Mouse (Mus musculus) hindbrain, embryonic 10.5 days (tissue): ENCODE measurements around the gene Hist1h1b. TPM values are rescaled to one million over a fixed set of nuclear protein-coding genes. Genes with fewer than 3 reads are reported as not detected.
A peak's percentile ranks its signal among the peaks of the same experiment; 100 is the strongest.
"Not testable (repeated sequence)": the region's sequence is repeated elsewhere in the genome, so short reads cannot be mapped to it uniquely, and the experiment has no call there.

Experiments
- DNase-seq: peaks from one replicate; pipeline ENCODE4 v3.0.0-alpha.2; 2017; ENCODE audit warnings: low spot score
- H3K27ac ChIP-seq: fragments of 300-500 bp; sonication (generic); 2 replicates; pipeline ENCODE4 v1.5.1; 2016; ENCODE audit warnings: mild to moderate bottlenecking, moderate library complexity
- H3K27me3 ChIP-seq: fragments of 300-500 bp; sonication (generic); 2 replicates; pipeline ENCODE4 v1.6.1; 2016; ENCODE audit warnings: mild to moderate bottlenecking; ENCODE audit not compliant: poor library complexity, insufficient read depth, severe bottlenecking
- H3K36me3 ChIP-seq: fragments of 300-500 bp; sonication (generic); 2 replicates; pipeline ENCODE4 v1.6.1; 2016; ENCODE audit warnings: mild to moderate bottlenecking, moderate library complexity
- H3K4me1 ChIP-seq: fragments of 300-500 bp; sonication (generic); replicated peaks from 2 replicates; pipeline ENCODE4 v1.6.1; 2016; ENCODE audit warnings: mild to moderate bottlenecking
- H3K4me3 ChIP-seq: fragments of 300-500 bp; sonication (generic); 2 replicates; pipeline ENCODE4 v1.5.1; 2016; ENCODE audit warnings: mild to moderate bottlenecking, moderate library complexity
- H3K9me3 ChIP-seq: fragments of 300-500 bp; sonication (generic); 2 replicates; pipeline ENCODE4 v1.6.1; 2016; ENCODE audit warnings: mild to moderate bottlenecking, moderate library complexity
- WGBS: fragments of 180-500 bp; shearing (Covaris S2); methylation state at CpG from one replicate; pipeline ENCODE4 v1.1.7; 2016; 5-methylcytosine and 5-hydroxymethylcytosine counted together
- polyA plus RNA-seq: library from polyadenylated mRNA; unstranded; fragments of >200 nt; fragmentation: Nextera tagmentation; extraction: Ambion mirVana; gene quantifications from 2 replicates; pipeline ENCODE4 v1.2.1, GENCODE M21; 2016

Hist1h1b gene
- polyA plus RNA-seq: 39.0 and 41.1 TPM in 2 replicates

DNA sequence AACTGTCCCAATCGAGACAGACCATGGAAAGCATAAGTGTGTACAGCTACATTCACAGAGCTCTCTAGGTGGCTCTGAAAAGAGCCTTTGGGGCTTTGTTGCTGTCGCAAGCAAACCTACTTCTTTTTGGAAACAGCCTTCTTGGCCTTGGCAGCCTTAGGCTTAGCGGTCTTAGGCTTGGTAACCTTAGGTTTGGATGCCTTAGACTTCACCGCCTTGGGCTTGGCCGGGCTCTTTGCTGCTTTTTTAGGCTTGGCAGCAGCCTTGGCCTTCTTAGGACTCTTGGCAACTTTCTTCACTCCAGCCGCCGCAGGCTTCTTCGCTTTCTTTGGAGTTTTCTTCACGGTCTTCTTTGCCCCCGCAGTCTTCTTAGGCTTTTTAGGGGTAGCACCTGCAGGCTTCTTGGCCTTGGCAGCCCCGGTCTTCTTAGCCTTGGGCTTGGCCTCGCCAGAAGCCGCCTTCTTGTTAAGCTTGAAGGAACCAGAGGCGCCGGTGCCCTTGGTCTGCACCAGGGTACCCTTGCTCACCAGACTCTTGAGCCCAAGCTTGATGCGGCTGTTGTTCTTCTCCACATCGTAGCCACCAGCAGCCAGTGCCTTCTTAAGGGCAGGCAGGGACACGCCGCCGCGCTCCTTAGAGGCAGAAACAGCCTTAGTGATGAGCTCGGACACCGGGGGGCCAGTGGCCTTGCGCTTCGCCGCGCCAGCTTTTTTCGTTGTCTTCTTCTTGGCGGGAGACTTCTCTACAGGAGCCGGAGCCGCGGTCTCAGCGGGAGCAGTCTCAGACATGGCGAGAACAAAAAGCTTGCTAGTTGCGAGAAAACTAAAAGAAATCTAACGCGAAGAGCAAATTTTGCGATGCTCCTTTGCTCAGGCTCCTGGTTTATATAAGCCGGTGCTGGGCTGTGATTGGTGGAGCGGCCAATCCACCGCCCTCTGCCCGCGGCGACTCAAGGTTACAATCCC, at the start of gene Hist1h1b:
Gene Hist1h1b, minus strand, starts transcription at position 859 of the 965 bp plus-strand sequence.
- Histone ChIP-seq H3K27ac (peak within 1 kb of the TSS; percentile 97), H3K27me3 (no peaks in the 10 kb centered on the region), H3K36me3 (no peaks in the 10 kb centered on the region), H3K4me3 (peak within 1 kb of the TSS; percentile 77), H3K4me1 (peaks cover 48% of the 10 kb centered on the region), H3K9me3 (no peaks in the 10 kb centered on the region)
- peak; percentile 85 for DNase-seq
- WGBS: under 1% methylated on average over 44 of the region's 44 CpGs

DNA sequence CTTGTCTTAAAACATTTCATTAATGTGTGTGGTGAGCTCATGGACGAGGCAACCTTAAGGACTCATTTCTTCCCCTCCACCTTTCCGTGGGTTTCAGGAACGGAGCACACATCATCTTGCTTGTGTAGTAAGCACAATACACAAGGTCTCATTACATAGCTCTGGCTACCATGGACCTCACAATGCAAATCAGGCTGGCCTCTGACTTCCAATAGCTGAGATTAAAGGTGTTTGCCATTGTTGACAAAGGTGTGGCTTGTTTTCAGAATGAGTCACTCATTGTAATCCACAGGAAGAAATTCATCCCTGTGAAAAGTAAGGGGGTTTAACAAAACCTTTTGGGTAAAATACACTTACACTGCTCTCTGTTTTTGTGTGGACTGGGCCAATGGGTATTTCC, 48.1 kb upstream of the Hist1h1b start:
- WGBS: 86% methylated on average over 3 of the region's 3 CpGs
- H3K27me3 ChIP-seq: no peaks in the 10 kb centered on the region
- no peak overlapping the region for H3K27ac ChIP-seq
- DNase-seq: no peak
- H3K4me3 ChIP-seq: no peak overlapping the region
- H3K36me3 ChIP-seq: no peaks in the 10 kb centered on the region
- H3K4me1 ChIP-seq: 0 out of 2 replicates have a peak, but pooled peaks cover 3% of the 10 kb centered on the region
- H3K9me3 ChIP-seq: no peaks in the 10 kb centered on the region

DNA sequence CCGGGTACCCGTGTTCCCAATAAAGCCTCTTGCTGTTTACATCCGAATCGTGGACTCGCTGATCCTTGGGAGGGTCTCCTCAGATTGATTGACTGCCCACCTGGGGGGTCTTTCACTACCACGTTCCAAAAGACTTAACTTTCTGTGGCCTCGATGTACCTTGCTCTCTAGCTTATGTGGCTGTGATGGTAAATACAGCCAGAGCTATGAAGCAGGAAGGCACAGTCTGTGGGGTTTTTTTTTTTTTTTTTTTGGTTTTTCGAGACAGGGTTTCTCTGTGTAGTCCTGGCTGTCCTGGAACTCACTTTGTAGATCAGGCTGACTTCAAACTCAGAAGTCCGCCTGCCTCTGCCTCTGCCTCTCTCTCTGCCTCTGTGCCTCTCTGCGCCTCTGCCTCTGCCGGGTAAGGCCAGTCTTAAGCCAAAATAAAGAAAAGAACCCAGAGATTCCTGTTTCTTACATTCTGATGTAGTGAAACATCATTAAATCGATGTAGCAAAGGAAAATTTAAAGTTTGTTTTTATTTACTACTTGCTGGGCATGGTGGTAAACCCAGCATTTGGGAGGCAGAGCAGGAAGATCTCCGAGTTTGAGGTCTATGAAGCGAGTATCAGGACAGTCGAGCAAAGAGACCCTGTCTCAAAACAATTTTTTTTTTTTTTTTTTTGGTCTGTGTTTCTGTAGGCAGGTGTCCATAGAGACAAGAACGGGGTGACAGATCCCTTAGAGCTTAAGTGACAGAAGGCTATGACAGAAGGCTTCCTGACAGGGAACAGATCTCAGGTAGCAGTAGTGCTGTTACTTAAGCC, 39.9 kb upstream of the Hist1h1b start:
- H3K27ac ChIP-seq, DNase-seq, H3K27me3 ChIP-seq, H3K9me3 ChIP-seq, H3K4me1 ChIP-seq, H3K4me3 ChIP-seq, H3K36me3 ChIP-seq: not testable (repeated sequence)
- WGBS: 71% methylated on average over 8 of the region's 16 CpGs

- H3K27ac ChIP-seq: peak overlapping the region; percentile 69; the same call in 1 of the 2 replicates
- peak overlapping the region; percentile 39 for H3K4me3 ChIP-seq
- not testable (repeated sequence) for H3K27me3 ChIP-seq, H3K36me3 ChIP-seq, H3K4me1 ChIP-seq, H3K9me3 ChIP-seq, DNase-seq
- 0% methylated on average over 14 of the region's 14 CpGs for WGBS
Observed at GRCm38 (mm10) chr13:21812092-21812491, 31.7 kb upstream of the Hist1h1b start.

- WGBS: no CpG with 5 or more reads among the region's 24 CpGs
- H3K36me3 ChIP-seq, H3K27me3 ChIP-seq, H3K4me1 ChIP-seq, DNase-seq, H3K9me3 ChIP-seq: not testable (repeated sequence)
- H3K4me3 ChIP-seq: peak within 1 kb of the TSS; percentile 39
- H3K27ac ChIP-seq: peak within 1 kb of the TSS; percentile 69; the same call in 1 of the 2 replicates
Observed at GRCm38 (mm10) chr13:21811539-21811938, 31.1 kb upstream of the Hist1h1b start, which contains the start of gene Hist1h4m. TSS of gene Hist1h4m (plus strand) at chr13:21811746.

- DNase-seq, H3K4me1 ChIP-seq, H3K27ac ChIP-seq, H3K4me3 ChIP-seq, H3K9me3 ChIP-seq, H3K36me3 ChIP-seq, H3K27me3 ChIP-seq: not testable (repeated sequence)
- WGBS: no CpG with 5 or more reads among the region's 8 CpGs
Observed at GRCm38 (mm10) chr13:21811074-21811473, 30.6 kb upstream of the Hist1h1b start.

DNA sequence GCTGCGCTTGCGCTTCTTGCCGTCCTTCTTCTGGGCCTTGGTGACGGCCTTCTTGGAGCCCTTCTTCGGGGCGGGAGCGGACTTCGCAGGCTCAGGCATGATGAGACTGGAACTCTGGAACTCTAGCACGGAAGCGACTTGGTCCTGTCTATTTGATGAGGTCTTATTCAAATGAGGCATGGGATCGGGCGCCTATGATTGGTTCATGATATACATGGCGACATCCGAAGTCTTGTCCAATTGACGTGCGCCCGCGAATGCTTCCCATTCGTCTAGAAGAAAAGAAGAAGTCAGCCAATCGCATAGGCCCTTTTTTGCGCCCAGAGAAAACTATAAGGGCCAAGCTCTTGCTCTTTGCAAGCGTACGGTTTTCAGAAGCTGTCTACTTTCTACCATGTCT, 29.6 kb upstream of the Hist1h1b start, which contains the start of the genes Hist1h2bq and Hist1h2ao:
Gene Hist1h2bq, minus strand, starts transcription at position 125 of the 400 bp plus-strand sequence.
Gene Hist1h2ao, plus strand, starts transcription at position 393 of the 400 bp plus-strand sequence.
- H3K27ac ChIP-seq, DNase-seq, H3K4me1 ChIP-seq, H3K4me3 ChIP-seq, H3K27me3 ChIP-seq, H3K36me3 ChIP-seq, H3K9me3 ChIP-seq: not testable (repeated sequence)
- WGBS: no CpG with 5 or more reads among the region's 23 CpGs

GRCm38 (mm10) chr13:21803058-21803457, 22.6 kb upstream of the Hist1h1b start:
- WGBS: no CpG with 5 or more reads among the region's 4 CpGs
- H3K4me3 ChIP-seq, H3K27ac ChIP-seq, H3K9me3 ChIP-seq, DNase-seq, H3K27me3 ChIP-seq, H3K36me3 ChIP-seq, H3K4me1 ChIP-seq: not testable (repeated sequence)

DNA sequence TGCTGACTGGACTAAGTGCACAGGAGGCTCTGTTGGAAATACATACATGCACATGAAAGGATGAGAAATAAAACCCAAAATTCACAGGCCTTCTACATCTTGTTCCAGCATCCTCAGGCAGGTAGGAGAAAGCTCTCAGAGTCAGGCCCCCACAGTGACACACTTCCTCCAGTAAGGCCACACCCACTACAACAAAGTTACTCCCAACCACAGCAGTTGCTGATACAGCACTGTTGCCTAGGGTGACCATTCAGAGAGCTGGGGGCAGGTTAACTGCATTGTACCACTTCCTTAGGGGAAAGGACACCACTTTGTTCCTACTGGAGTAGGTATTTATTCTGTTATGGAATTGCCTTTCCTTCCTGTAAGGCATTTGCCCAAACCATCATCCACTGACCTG, 16.7 kb upstream of the Hist1h1b start:
- not testable (repeated sequence) for DNase-seq, H3K4me3 ChIP-seq, H3K36me3 ChIP-seq, H3K27ac ChIP-seq, H3K4me1 ChIP-seq, H3K9me3 ChIP-seq, H3K27me3 ChIP-seq

DNA sequence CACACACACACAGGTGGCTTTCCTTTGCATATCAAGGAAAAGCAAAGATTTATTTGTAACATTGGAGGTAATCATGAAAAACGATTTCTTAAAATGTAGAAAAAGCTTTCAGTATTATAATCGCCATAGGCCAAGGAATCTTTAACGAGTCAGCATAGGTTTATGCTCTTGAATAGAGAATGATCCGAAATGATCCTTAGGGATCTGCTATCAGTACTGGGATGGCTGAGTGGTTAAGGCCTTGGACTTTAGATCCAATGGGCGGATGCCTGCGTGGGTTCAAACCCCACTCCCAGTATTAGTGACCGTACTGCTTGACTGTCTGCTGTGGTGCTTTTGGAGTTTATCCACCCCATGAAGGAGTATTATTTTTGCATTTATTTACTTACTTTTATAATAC, 15.2 kb upstream of the Hist1h1b start:
- no peak for DNase-seq

DNA sequence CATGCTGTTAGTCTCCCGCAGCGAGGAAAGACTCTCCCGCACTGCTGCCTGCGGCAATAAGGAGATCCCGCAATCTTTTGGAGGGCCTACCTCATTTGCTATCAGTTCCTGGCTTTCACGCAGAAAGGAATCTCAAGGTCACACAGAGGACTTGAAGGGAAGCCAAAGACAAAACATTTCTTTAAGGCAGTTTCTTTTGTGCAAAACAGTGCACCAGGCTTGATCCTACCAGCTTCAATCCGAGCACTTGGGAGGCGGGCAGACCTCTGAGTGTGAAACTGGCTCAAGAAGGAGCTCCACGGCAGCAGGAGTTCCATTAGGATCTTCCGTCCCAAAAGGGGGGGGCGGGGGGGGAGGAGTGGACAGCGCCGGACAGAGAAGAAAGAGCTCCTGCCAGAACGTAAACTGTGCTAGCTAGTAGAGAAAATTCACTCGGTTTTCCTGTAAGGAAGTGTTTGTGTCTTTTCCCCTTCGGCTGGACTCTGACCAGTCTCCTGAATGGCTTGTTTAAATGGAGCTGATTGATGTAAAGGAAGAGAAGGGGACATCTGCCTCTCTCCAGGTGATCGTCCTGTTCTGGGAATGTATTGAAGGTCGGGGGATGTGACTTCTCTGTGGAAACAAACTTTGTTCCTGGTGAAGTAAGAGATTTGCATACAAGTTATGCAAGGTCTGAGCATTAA, 10.3 kb upstream of the Hist1h1b start:
- Histone ChIP-seq H3K4me1 (peaks cover 35% of the 10 kb centered on the region), H3K36me3 (no peaks in the 10 kb centered on the region), H3K27ac (peak overlapping the region; percentile 78), H3K27me3 (no peaks in the 10 kb centered on the region; the same call in 1 of the 2 replicates), H3K4me3 (peak overlapping the region; percentile 39), H3K9me3 (no peaks in the 10 kb centered on the region)
- DNase-seq: peak; percentile 40
- 6% methylated on average over 18 of the region's 18 CpGs for WGBS

More for the DNA sequence above, 15.2 kb upstream of the Hist1h1b start:
- H3K27ac ChIP-seq: no peak overlapping the region
- WGBS: 92% methylated on average over 7 of the region's 7 CpGs
- H3K27me3 ChIP-seq: no peaks in the 10 kb centered on the region
- H3K9me3 ChIP-seq: no peaks in the 10 kb centered on the region
- H3K36me3 ChIP-seq: no peaks in the 10 kb centered on the region
- no peak overlapping the region for H3K4me3 ChIP-seq
- H3K4me1 ChIP-seq: peaks cover 6% of the 10 kb centered on the region

DNA sequence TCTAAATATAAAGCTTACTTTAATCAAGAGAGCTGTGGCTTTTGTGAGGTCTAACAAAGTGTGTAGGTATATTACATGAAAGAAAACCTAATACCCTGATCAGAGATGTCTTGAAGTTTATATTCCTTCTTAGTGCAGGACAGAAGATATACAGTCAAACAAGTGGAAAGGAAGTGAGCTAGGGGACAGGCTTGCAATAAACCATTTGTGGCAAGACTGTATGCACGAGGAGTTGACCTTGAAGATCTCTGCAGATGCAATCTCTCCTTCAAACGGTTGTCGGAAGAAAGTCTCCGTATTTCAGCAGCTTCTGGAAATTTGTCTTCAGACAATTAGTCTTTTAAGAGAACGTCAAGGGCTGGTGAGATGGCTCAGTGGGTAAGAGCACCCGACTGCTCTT, 9.5 kb upstream of the Hist1h1b start:
- WGBS: 65% methylated on average over 6 of the region's 6 CpGs
- Histone ChIP-seq H3K4me3 (no peak overlapping the region), H3K36me3 (no peaks in the 10 kb centered on the region), H3K27me3 (no peaks in the 10 kb centered on the region; the same call in 1 of the 2 replicates), H3K9me3 (no peaks in the 10 kb centered on the region), H3K27ac (no peak overlapping the region), H3K4me1 (peaks cover 39% of the 10 kb centered on the region)
- DNase-seq: no peak
